In genomic region chr7:118254460-118254859, GRCm38 (mm10) we compare ENCODE assay signal across 8 mouse cellular contexts. TPM values are rescaled to one million over a fixed set of nuclear protein-coding genes. Genes with fewer than 3 reads are reported as not detected.
DNase-seq lines count a peak whose midpoint lies in the region; ATAC-seq and TF ChIP-seq lines count a peak whose summit lies in the region.

No protein-coding gene starts in this region.

- TF ChIP-seq EP300 in heart, postnatal 0 days (IDR thresholded peaks at IDR 0.05; ENCODE audit: low read depth), result no peak

- no peak overlapping the region for H3K4me3 ChIP-seq in heart, embryonic 11.5 days (ENCODE audit: low read depth, low read length)
- no peak overlapping the region for H3K4me3 ChIP-seq in heart, postnatal 0 days (ENCODE audit: low read depth, low read length)
- no peak overlapping the region for H3K4me3 ChIP-seq in kidney, embryonic 14.5 days (ENCODE audit: low read length)

- no peak overlapping the region for H3K27ac ChIP-seq in heart, embryonic 11.5 days (ENCODE audit: low read depth, low read length)
- peak overlapping the region; percentile 59 for H3K27ac ChIP-seq in heart, postnatal 0 days (ENCODE audit: low read depth)
- H3K27ac ChIP-seq in kidney, embryonic 14.5 days (ENCODE audit: low read depth, low read length), result no peak overlapping the region

- H3K27me3 ChIP-seq in heart, embryonic 11.5 days (ENCODE audit: control insufficient read depth, insufficient read depth, low read length), result no peaks in the 10 kb centered on the region
- H3K27me3 ChIP-seq in heart, postnatal 0 days (ENCODE audit: control insufficient read depth, insufficient read depth, low read length), result no peaks in the 10 kb centered on the region
- no peaks in the 10 kb centered on the region for H3K27me3 ChIP-seq in kidney, embryonic 14.5 days (ENCODE audit: control insufficient read depth, insufficient read depth, low read length)

- peaks cover 4% of the 10 kb centered on the region; the same call in 1 of the 2 replicates for H3K4me1 ChIP-seq in heart, embryonic 11.5 days (ENCODE audit: control insufficient read depth, insufficient read depth, low read length)
- peaks cover 28% of the 10 kb centered on the region for H3K4me1 ChIP-seq in heart, postnatal 0 days (ENCODE audit: control insufficient read depth, insufficient read depth)
- 0 out of 2 replicates have a peak, but pooled peaks cover 4% of the 10 kb centered on the region for H3K4me1 ChIP-seq in kidney, embryonic 14.5 days (ENCODE audit: control insufficient read depth, insufficient read depth, low read length)

- 74% methylated on average over 8 of the region's 8 CpGs for WGBS in heart, embryonic 11.5 days (ENCODE audit: insufficient replicate concordance)
- WGBS in heart, postnatal 0 days, result 58% methylated on average over 8 of the region's 8 CpGs
- 80% methylated on average over 8 of the region's 8 CpGs for WGBS in kidney, embryonic 14.5 days

- H3K36me3 ChIP-seq in heart, embryonic 11.5 days (ENCODE audit: control insufficient read depth, insufficient read depth, low read length), result no peaks in the 10 kb centered on the region
- H3K36me3 ChIP-seq in heart, postnatal 0 days (replicated peaks; ENCODE audit: control insufficient read depth, insufficient read depth, low read length), result no peaks in the 10 kb centered on the region
- H3K36me3 ChIP-seq in kidney, embryonic 14.5 days (ENCODE audit: control insufficient read depth, insufficient read depth, low read length), result no peaks in the 10 kb centered on the region

- no peak for TF ChIP-seq CTCF in heart, postnatal 0 days (IDR thresholded peaks at IDR 0.05; ENCODE audit: low read depth)

- DNase-seq in heart, adult 11 months, result peak; percentile 94
- DNase-seq in heart, postnatal 0 days (ENCODE audit: low spot score), result no peak
- peak; percentile 14 to 25 for DNase-seq in layer of hippocampus, postnatal 25 days (ENCODE audit: extremely low spot score in 1 of 2, low spot score in 1 of 2)
- DNase-seq in urinary bladder, postnatal 14 days (ENCODE audit: low spot score), result no peak

- no peaks in the 10 kb centered on the region for H3K9me3 ChIP-seq in heart, embryonic 11.5 days (replicated peaks; ENCODE audit: control insufficient read depth, low read length)
- H3K9me3 ChIP-seq in heart, postnatal 0 days (replicated peaks; ENCODE audit: control insufficient read depth, low read length), result no peaks in the 10 kb centered on the region
- no peaks in the 10 kb centered on the region for H3K9me3 ChIP-seq in kidney, embryonic 14.5 days (ENCODE audit: control insufficient read depth, low read length)

- no peak overlapping the region for H3K4me2 ChIP-seq in heart, embryonic 11.5 days
- H3K4me2 ChIP-seq in heart, postnatal 0 days (ENCODE audit: low read depth, low read length), result no peak overlapping the region
- no peak overlapping the region for H3K4me2 ChIP-seq in kidney, embryonic 14.5 days (replicated peaks; ENCODE audit: low read depth, low read length)

- no peak for ATAC-seq in heart, embryonic 11.5 days (replicated peaks; ENCODE audit: insufficient number of reproducible peaks, low FRiP score, low TSS enrichment)
- peak; percentile 90 for ATAC-seq in cerebellum, adult (ENCODE audit: insufficient number of reproducible peaks, low FRiP score, low TSS enrichment)
- no peak for ATAC-seq in heart, postnatal 0 days (ENCODE audit: insufficient read depth, low read depth)
- no peak for ATAC-seq in megakaryocyte, adult 5-6 weeks (ENCODE audit: poor library complexity, severe bottlenecking)
- ATAC-seq in kidney, embryonic 14.5 days (ENCODE audit: low FRiP score, low TSS enrichment), result no peak

- H3K9ac ChIP-seq in heart, embryonic 11.5 days (ENCODE audit: low read depth, low read length), result no peak overlapping the region
- no peak overlapping the region for H3K9ac ChIP-seq in heart, postnatal 0 days (replicated peaks; ENCODE audit: low read depth, low read length)
- no peak overlapping the region for H3K9ac ChIP-seq in kidney, embryonic 14.5 days (ENCODE audit: low read depth, low read length)

RNA-seq across cellular contexts. Expression of gene Smg1, which starts 11.0 kb away (rescaled TPM):
- 10.4 and 19.0 TPM in 2 replicates for polyA plus RNA-seq in heart, embryonic 11.5 days (2014; fragmentation: Nextera tagmentation; extraction: Ambion mirVana)
- 35.2 and 36.6 TPM in 2 replicates for total RNA-seq in heart, postnatal 0 days (2014; rRNA removed; ENCODE audit: low replicate concordance)
- polyA plus RNA-seq in heart, postnatal 0 days (2015; fragmentation: Nextera tagmentation; extraction: Ambion mirVana), result 8.4 and 8.7 TPM in 2 replicates
- 10 to 100 TPM; 60.3 to 82.2 TPM for total RNA-seq in layer of hippocampus, postnatal 25 days (2021)
- total RNA-seq in megakaryocyte, adult 5-6 weeks (2015), result 55.5 and 70.0 TPM in 2 replicates
- 43.3 and 57.1 TPM in 2 replicates for total RNA-seq in megakaryocyte, adult 5-6 weeks (2017)
- 17.7 and 35.3 TPM in 2 replicates for polyA plus RNA-seq in kidney, embryonic 14.5 days (2014; fragmentation: Nextera tagmentation; extraction: Ambion mirVana)

Comparison
In these comparisons a context has a peak if more than half of its experiments do, and no peak if none do; other contexts are left out.
1. DNase-seq: peak in heart, adult 11 months (single experiment) and layer of hippocampus, postnatal 25 days (2 of 2); none in heart, postnatal 0 days (single experiment) and urinary bladder, postnatal 14 days (single experiment).